Mouse (Mus musculus) MEL (cell line): ENCODE measurements around the gene Rfx1. TPM values are rescaled to one million over a fixed set of nuclear protein-coding genes. Genes with fewer than 3 reads are reported as not detected.
A peak's percentile ranks its signal among the peaks of the same experiment; 100 is the strongest.

Experiments
- DNase-seq: peaks from one replicate; pipeline ENCODE4 v3.0.0; 2011; ENCODE audit warnings: low read depth, low spot score
- H3K27ac ChIP-seq: 2 replicates; pipeline ENCODE4 v1.5.1; 2012; ENCODE audit warnings: low read depth, mild to moderate bottlenecking, control low read depth, low read length, moderate library complexity; ENCODE audit not compliant: control insufficient read depth
- H3K27me3 ChIP-seq, 2 experiments: fragments of 150-350 bp in 1 of 2; sonication (generic) in 1 of 2; 2 replicates each; pipeline ENCODE4 v1.6.1; 2012; ENCODE audit warnings: low read length in 2 of 2, mild to moderate bottlenecking in 2 of 2, improper control_type of control experiment in 1 of 2, moderate library complexity in 1 of 2; ENCODE audit not compliant: insufficient read depth in 2 of 2, control insufficient read depth in 1 of 2
- H3K36me3 ChIP-seq, 2 experiments: 2 replicates each; pipeline ENCODE4 v1.6.1; 2012 to 2014; ENCODE audit warnings: low read length in 2 of 2, improper control_type of control experiment in 1 of 2, inconsistent platforms in 1 of 2, mild to moderate bottlenecking in 1 of 2; ENCODE audit not compliant: insufficient read depth in 2 of 2, control insufficient read depth in 1 of 2
- H3K4me1 ChIP-seq, 2 experiments: fragments of 150-350 bp in 1 of 2; sonication (generic) in 1 of 2; 2 replicates each; pipeline ENCODE4 v1.6.1; 2012; ENCODE audit warnings: low read length in 2 of 2, improper control_type of control experiment in 1 of 2, mild to moderate bottlenecking in 1 of 2; ENCODE audit not compliant: insufficient read depth in 2 of 2, control insufficient read depth in 1 of 2
- H3K4me3 ChIP-seq, 2 experiments: fragments of 150-350 bp in 1 of 2; sonication (generic) in 1 of 2; 2 replicates each; pipeline ENCODE4 v1.5.1; 2012; ENCODE audit warnings: low read depth in 2 of 2, low read length in 2 of 2, mild to moderate bottlenecking in 2 of 2, moderate library complexity in 2 of 2, control low read depth in 1 of 2, improper control_type of control experiment in 1 of 2; ENCODE audit not compliant: control insufficient read depth in 1 of 2, insufficient read depth in 1 of 2
- H3K79me2 ChIP-seq: 2 replicates; pipeline ENCODE4 v1.6.1; 2012; ENCODE audit warnings: mild to moderate bottlenecking, low read length, moderate library complexity; ENCODE audit not compliant: control insufficient read depth, poor library complexity, insufficient read depth
- H3K9ac ChIP-seq: 2 replicates; pipeline ENCODE4 v1.6.1; 2012; ENCODE audit warnings: low read depth, mild to moderate bottlenecking, control low read depth, low read length, moderate library complexity; ENCODE audit not compliant: control insufficient read depth, poor library complexity, severe bottlenecking
- H3K9me3 ChIP-seq: fragments of 150-350 bp; sonication (generic); replicated peaks from 2 replicates; pipeline ENCODE4 v1.6.1; 2012; ENCODE audit warnings: mild to moderate bottlenecking, low read length, improper control_type of control experiment, moderate library complexity; ENCODE audit not compliant: insufficient read depth
- BHLHE40 ChIP-seq: IDR thresholded peaks from 2 replicates; pipeline ENCODE4 v1.6.1; 2012; ENCODE audit warnings: low read depth, mild to moderate bottlenecking, inconsistent platforms, low read length, improper control_type of control experiment, borderline replicate concordance
- CHD1 ChIP-seq: IDR thresholded peaks from 2 replicates; pipeline ENCODE4 v1.6.1; 2012; ENCODE audit warnings: low read depth, mild to moderate bottlenecking, inconsistent platforms, low read length, improper control_type of control experiment
- CTCF ChIP-seq, 3 experiments: IDR thresholded peaks in 2 of 3; conservative IDR thresholded peaks in 1 of 3; 2 replicates each; pipeline ENCODE4 v1.5.1; 2011 to 2012; ENCODE audit warnings: low read length in 3 of 3, low read depth in 2 of 3, mild to moderate bottlenecking in 2 of 3, improper control_type of control experiment in 1 of 3, inconsistent platforms in 1 of 3, mixed read lengths in 1 of 3, moderate library complexity in 1 of 3; ENCODE audit not compliant: control insufficient read depth in 1 of 3, insufficient read depth in 1 of 3, poor library complexity in 1 of 3, severe bottlenecking in 1 of 3
- E2F4 ChIP-seq: IDR thresholded peaks from 2 replicates; pipeline ENCODE4 v1.6.1; 2011; ENCODE audit warnings: low read depth, low read length, improper control_type of control experiment, borderline replicate concordance
- EP300 ChIP-seq, 2 experiments: IDR thresholded peaks; 2 replicates each; pipeline ENCODE4 v1.6.1; 2011; ENCODE audit warnings: improper control_type of control experiment in 2 of 2, low read length in 2 of 2, low read depth in 1 of 2, mild to moderate bottlenecking in 1 of 2
- GABPA ChIP-seq: IDR thresholded peaks from 2 replicates; pipeline ENCODE4 v1.6.1; 2012; ENCODE audit warnings: low read depth, mild to moderate bottlenecking, inconsistent platforms, low read length, improper control_type of control experiment, moderate library complexity
- GATA1 ChIP-seq: IDR thresholded peaks from 2 replicates; pipeline ENCODE4 v1.6.1; 2011; ENCODE audit warnings: low read depth, low read length, improper control_type of control experiment
- JUND ChIP-seq: IDR thresholded peaks from 2 replicates; pipeline ENCODE4 v1.6.1; 2011; ENCODE audit warnings: low read depth, mild to moderate bottlenecking, improper control_type of control experiment, low read length
- MAX ChIP-seq: IDR thresholded peaks from 2 replicates; pipeline ENCODE4 v1.6.1; 2011; ENCODE audit warnings: low read length, improper control_type of control experiment
- MAZ ChIP-seq: IDR thresholded peaks from 2 replicates; pipeline ENCODE4 v1.6.1; 2012; ENCODE audit warnings: low read depth, mild to moderate bottlenecking, inconsistent platforms, low read length, improper control_type of control experiment
- MEF2A ChIP-seq: IDR thresholded peaks from 2 replicates; pipeline ENCODE4 v1.6.1; 2014; ENCODE audit warnings: low read depth, mild to moderate bottlenecking, inconsistent platforms, low read length, improper control_type of control experiment; ENCODE audit not compliant: poor library complexity, insufficient replicate concordance, severe bottlenecking; ENCODE audit errors: extremely low read depth
- MXI1 ChIP-seq: IDR thresholded peaks from 2 replicates; pipeline ENCODE4 v1.6.1; 2011; ENCODE audit warnings: mild to moderate bottlenecking, low read depth, low read length, improper control_type of control experiment
- MYC ChIP-seq: IDR thresholded peaks from 2 replicates; pipeline ENCODE4 v1.6.1; 2011; ENCODE audit warnings: low read depth, mild to moderate bottlenecking, low read length, improper control_type of control experiment, moderate library complexity
- NELFE ChIP-seq: IDR thresholded peaks from 2 replicates; pipeline ENCODE4 v1.6.1; 2011; ENCODE audit warnings: low read depth, low read length, improper control_type of control experiment
- NRF1 ChIP-seq: IDR thresholded peaks from 2 replicates; pipeline ENCODE4 v1.6.1; 2014; ENCODE audit warnings: low read depth, mild to moderate bottlenecking, inconsistent platforms, low read length, improper control_type of control experiment, moderate library complexity; ENCODE audit not compliant: poor library complexity, insufficient read depth, severe bottlenecking
- RAD21 ChIP-seq: IDR thresholded peaks from 2 replicates; pipeline ENCODE4 v1.6.1; 2011; ENCODE audit warnings: mild to moderate bottlenecking, low read depth, low read length, improper control_type of control experiment
- RCOR1 ChIP-seq: IDR thresholded peaks from 2 replicates; pipeline ENCODE4 v1.6.1; 2012; ENCODE audit warnings: low read depth, mild to moderate bottlenecking, inconsistent platforms, low read length, improper control_type of control experiment
- SIN3A ChIP-seq: IDR thresholded peaks from 2 replicates; pipeline ENCODE4 v1.6.1; 2012; ENCODE audit warnings: low read length, improper control_type of control experiment, inconsistent platforms
- SMC3 ChIP-seq: IDR thresholded peaks from 2 replicates; pipeline ENCODE4 v1.6.1; 2011; ENCODE audit warnings: low read depth, low read length, improper control_type of control experiment
- TAL1 ChIP-seq: IDR thresholded peaks from 2 replicates; pipeline ENCODE4 v1.6.1; 2012; ENCODE audit warnings: mild to moderate bottlenecking, inconsistent platforms, low read length, moderate library complexity, mixed read lengths
- TBP ChIP-seq: IDR thresholded peaks from 2 replicates; pipeline ENCODE4 v1.8.0; 2011; ENCODE audit warnings: low read depth, low read length, improper control_type of control experiment
- TCF12 ChIP-seq: IDR thresholded peaks from 2 replicates; pipeline ENCODE4 v1.6.1; 2014; ENCODE audit warnings: low read depth, mild to moderate bottlenecking, inconsistent platforms, low read length, improper control_type of control experiment, moderate library complexity
- USF1 ChIP-seq: IDR thresholded peaks from 2 replicates; pipeline ENCODE4 v1.6.1; 2014; ENCODE audit warnings: low read depth, mild to moderate bottlenecking, inconsistent platforms, low read length, improper control_type of control experiment, moderate library complexity
- ZC3H11A ChIP-seq: IDR thresholded peaks from 2 replicates; pipeline ENCODE4 v1.6.1; 2012; ENCODE audit warnings: low read depth, mild to moderate bottlenecking, inconsistent platforms, low read length, improper control_type of control experiment
- ZNF384 ChIP-seq: IDR thresholded peaks from 2 replicates; pipeline ENCODE4 v1.6.1; 2012; ENCODE audit warnings: low read depth, mild to moderate bottlenecking, inconsistent platforms, low read length, improper control_type of control experiment
- polyA plus RNA-seq, 2 experiments: library from polyadenylated mRNA; stranded (reverse) in 1 of 2; unstranded in 1 of 2; fragments of >175 nt in 1 of 2; fragments of >200 nt in 1 of 2; gene quantifications; 2 replicates each; pipeline versions ENCODE4 v1.2.1 to v1.2.4; 2012; ENCODE audit warnings: low replicate concordance in 2 of 2, low read depth in 1 of 2; ENCODE audit not compliant: insufficient read length in 2 of 2, insufficient read depth in 1 of 2, missing spikeins in 1 of 2
- total RNA-seq: library from RNA; depleted of rRNA; stranded (reverse); fragments of 300-350 nt; gene quantifications from 2 replicates; pipeline ENCODE4 v1.2.3, GENCODE M21; 2012

The Rfx1 gene
- total and polyA plus RNA-seq, 3 experiments: 3.9 to 10.4 TPM; not detected in 1

- Histone ChIP-seq H3K4me1 (peaks cover 2 to 15% of the 10 kb centered on the region in 2 experiments; a peak in 1 of 4 replicates), H3K79me2 (no peaks in the 10 kb centered on the region), H3K27me3 (no peaks in the 10 kb centered on the region), H3K36me3 (no peaks in the 10 kb centered on the region; a peak in 1 of 4 replicates), H3K9me3 (no peaks in the 10 kb centered on the region), H3K27ac (no peak overlapping the region), H3K4me3 (peak overlapping the region in 1 of 2 experiments; percentile 20; a peak in 1 of 4 replicates), H3K9ac (peak overlapping the region; percentile 32)
- DNase-seq: peak; percentile 47
- peak; percentile 57; the same call in 1 of the 2 replicates for TF ChIP-seq USF1
- TF ChIP-seq CHD1: no peak
- TF ChIP-seq GATA1: no peak
- no peak for TF ChIP-seq RCOR1
- no peak for TF ChIP-seq ZNF384
- TF ChIP-seq NELFE: no peak
- peak; percentile 27; the same call in 1 of the 2 replicates for TF ChIP-seq MAX
- TF ChIP-seq NRF1: no peak
- TF ChIP-seq CTCF (IDR thresholded peaks at IDR 0.05 in 2 of 3, conservative IDR thresholded peaks at IDR 0.05 in 1 of 3; ENCODE audit: control insufficient read depth in 1 of 3, insufficient read depth in 1 of 3, low read depth in 2 of 3, low read length in 3 of 3, poor library complexity in 1 of 3, severe bottlenecking in 1 of 3): no peak
- no peak for TF ChIP-seq MEF2A
- TF ChIP-seq MXI1: peak; percentile 78
- no peak for TF ChIP-seq JUND
- no peak for TF ChIP-seq MAZ
- no peak for TF ChIP-seq E2F4
- no peak for TF ChIP-seq TAL1
- no peak for TF ChIP-seq ZC3H11A
- TF ChIP-seq SMC3: no peak
- no peak for TF ChIP-seq MYC
- no peak for TF ChIP-seq BHLHE40
- no peak for TF ChIP-seq RAD21
- no peak for TF ChIP-seq TBP
- peak; percentile 24; the same call in 1 of the 2 replicates for TF ChIP-seq SIN3A
- no peak for TF ChIP-seq TCF12
- TF ChIP-seq EP300 (IDR thresholded peaks at IDR 0.05; ENCODE audit: low read depth in 1 of 2, low read length in 2 of 2): no peak
- TF ChIP-seq GABPA: no peak
Observed at GRCm38 (mm10) chr8:84019738-84020137, 46.9 kb upstream of the Rfx1 start.
